Mouse (Mus musculus) thymus, postnatal 36 days (tissue): ENCODE measurements around the gene Gpr4.
A peak's percentile ranks its signal among the peaks of the same experiment; 100 is the strongest.

Source experiments
- DNase-seq, 2 experiments: peaks; one replicate each; pipeline ENCODE4 v3.0.0; 2022; ENCODE audit warnings: mixed read lengths in 2 of 2

Gene Gpr4

GRCm38 (mm10) chr7:19230041-19230580 lies 17.8 kb downstream of the Gpr4 start:
- no peak for DNase-seq

GRCm38 (mm10) chr7:19230899-19231298 lies 18.6 kb downstream of the Gpr4 start:
- no peak for DNase-seq

GRCm38 (mm10) chr7:19231849-19232248 lies 19.5 kb downstream of the Gpr4 start:
- no peak for DNase-seq

- DNase-seq = no peak
These were observed 22.3 kb downstream of the Gpr4 start for GRCm38 (mm10) chr7:19234652-19235051.

GRCm38 (mm10) chr7:19235092-19235671 lies 22.8 kb downstream of the Gpr4 start:
- DNase-seq = no peak

- DNase-seq = no peak
These were observed 24.1 kb downstream of the Gpr4 start for GRCm38 (mm10) chr7:19236411-19236810.

- no peak for DNase-seq
These were observed 26.0 kb downstream of the Gpr4 start for GRCm38 (mm10) chr7:19238344-19238743.

GRCm38 (mm10) chr7:19239423-19239822 lies 27.1 kb downstream of the Gpr4 start:
- DNase-seq = peak; percentile 82 to 88

- no peak for DNase-seq
These were observed 27.6 kb downstream of the Gpr4 start for GRCm38 (mm10) chr7:19239986-19240385.

- DNase-seq = no peak
These were observed 28.6 kb downstream of the Gpr4 start for GRCm38 (mm10) chr7:19240905-19241463.

- no peak for DNase-seq
These were observed 29.7 kb downstream of the Gpr4 start for GRCm38 (mm10) chr7:19242005-19242404.

- no peak for DNase-seq
These were observed 31.5 kb downstream of the Gpr4 start for GRCm38 (mm10) chr7:19243858-19244257.

GRCm38 (mm10) chr7:19245083-19245482 lies 32.7 kb downstream of the Gpr4 start:
- DNase-seq = no peak

GRCm38 (mm10) chr7:19246855-19247254 lies 34.5 kb downstream of the Gpr4 start:
- DNase-seq = no peak

- no peak for DNase-seq
These were observed 35.2 kb downstream of the Gpr4 start for GRCm38 (mm10) chr7:19247511-19247910.

GRCm38 (mm10) chr7:19252078-19252477 lies 39.7 kb downstream of the Gpr4 start:
- no peak for DNase-seq

GRCm38 (mm10) chr7:19253437-19253836 lies 41.1 kb downstream of the Gpr4 start:
- DNase-seq = no peak

GRCm38 (mm10) chr7:19255395-19255794 lies 43.1 kb downstream of the Gpr4 start:
- DNase-seq = no peak

- DNase-seq = no peak
These were observed 44.2 kb downstream of the Gpr4 start for GRCm38 (mm10) chr7:19256567-19256966.

GRCm38 (mm10) chr7:19257390-19258022 lies 45.2 kb downstream of the Gpr4 start:
- DNase-seq = no peak

GRCm38 (mm10) chr7:19258336-19258735 lies 46.0 kb downstream of the Gpr4 start:
- DNase-seq = no peak

- DNase-seq = no peak
These were observed 52.8 kb downstream of the Gpr4 start for GRCm38 (mm10) chr7:19265147-19265546.

- DNase-seq = peak; percentile 48 to 69
These were observed 53.8 kb downstream of the Gpr4 start for GRCm38 (mm10) chr7:19265928-19266822.
